Mouse (Mus musculus): Measurements from ENCODE around the gene Tcf25. TPM values are rescaled to one million over a fixed set of nuclear protein-coding genes. Genes with fewer than 3 reads are reported as not detected.

Tcf25 gene
- polyA plus RNA-seq, 1 experiment from 2014 or later: 182 TPM

GRCm38 (mm10) chr8:123337475-123337874 lies 36.1 kb upstream of the Tcf25 start:
- no peaks in the 10 kb centered on the region for H3K9me3 ChIP-seq
- 0 out of 2 replicates have a peak, but pooled peaks cover 8% of the 10 kb centered on the region for H3K27me3 ChIP-seq (replicated peaks)

GRCm38 (mm10) chr8:123340071-123340470 lies 33.5 kb upstream of the Tcf25 start:
- H3K9me3 ChIP-seq: no peaks in the 10 kb centered on the region
- H3K4me1 ChIP-seq: no peaks in the 10 kb centered on the region
- no peak overlapping the region for H3K27ac ChIP-seq
- H3K9ac ChIP-seq: no peak overlapping the region
- no peaks in the 10 kb centered on the region for H3K36me3 ChIP-seq
- H3K4me2 ChIP-seq: no peak overlapping the region
- no peak overlapping the region for H3K4me3 ChIP-seq (replicated peaks)
- ATAC-seq (ENCODE audit: insufficient read depth, low FRiP score, low read depth): no peak
- WGBS: 96% methylated on average over 4 of the region's 4 CpGs
- no peaks in the 10 kb centered on the region for H3K27me3 ChIP-seq (replicated peaks)

More at GRCm38 (mm10) chr8:123337475-123337874, 36.1 kb upstream of the Tcf25 start:
- no peaks in the 10 kb centered on the region for H3K36me3 ChIP-seq
- H3K27ac ChIP-seq: no peak overlapping the region
- WGBS: 75% methylated on average over 3 of the region's 3 CpGs
- H3K9ac ChIP-seq: no peak overlapping the region
- no peak overlapping the region for H3K4me2 ChIP-seq
- H3K4me1 ChIP-seq: peaks cover 7% of the 10 kb centered on the region; the same call in 1 of the 2 replicates
- ATAC-seq (ENCODE audit: insufficient read depth, low FRiP score, low read depth): no peak
- no peak overlapping the region for H3K4me3 ChIP-seq (replicated peaks)

DNA sequence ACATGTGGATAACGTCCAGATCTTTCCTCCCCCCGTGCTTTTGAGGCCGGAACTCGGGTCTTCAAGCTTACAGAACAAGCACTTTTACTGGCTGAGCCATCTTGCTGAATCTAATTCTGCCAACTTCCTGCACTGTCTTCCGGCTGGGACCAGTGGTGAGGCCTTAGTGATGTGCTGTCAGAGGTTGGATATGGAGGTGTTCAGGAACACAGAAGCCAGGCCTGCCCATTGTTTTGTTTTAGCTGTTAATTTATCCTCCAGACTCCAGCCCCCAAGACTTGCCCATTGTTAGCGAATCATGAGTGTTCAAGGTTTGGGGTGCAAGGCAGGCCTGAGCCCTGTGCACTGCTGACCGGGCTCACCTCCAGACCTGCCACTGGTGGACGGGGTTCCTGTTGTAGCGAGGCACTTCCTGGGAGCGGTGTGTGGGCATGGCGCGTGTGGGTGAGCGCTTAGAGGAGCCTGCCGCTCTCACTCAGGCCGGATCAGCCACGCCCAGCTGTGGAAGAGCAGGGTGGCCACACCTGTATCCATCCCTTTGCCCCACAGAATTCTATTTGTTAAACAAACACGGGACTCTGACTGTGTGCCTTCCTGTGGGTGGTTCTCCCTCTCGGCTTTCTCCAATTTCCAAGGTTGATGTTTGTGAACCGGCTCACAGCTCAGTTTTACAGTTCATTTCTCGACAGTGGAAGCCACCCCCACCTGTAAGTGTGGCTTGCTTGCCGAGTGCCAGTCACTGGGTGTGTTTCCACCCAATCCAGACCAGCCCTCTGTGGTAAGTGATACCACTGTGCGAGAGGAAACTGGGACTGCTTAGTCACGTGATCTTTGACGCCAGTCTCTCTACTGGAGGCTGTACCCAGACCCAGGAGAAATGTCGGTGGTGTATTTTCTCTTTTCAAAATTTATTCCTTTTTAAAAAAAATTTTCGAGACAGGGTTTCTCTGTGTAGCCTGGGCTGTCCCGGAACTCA lies 32.2 kb upstream of the Tcf25 start:
- peak; percentile 72; the same call in 1 of the 2 replicates for ATAC-seq (ENCODE audit: insufficient read depth, low FRiP score, low read depth)
- 68% methylated on average over 27 of the region's 27 CpGs for WGBS
- H3K9me3 ChIP-seq: no peaks in the 10 kb centered on the region
- no peak overlapping the region for H3K9ac ChIP-seq
- H3K36me3 ChIP-seq: no peaks in the 10 kb centered on the region
- no peaks in the 10 kb centered on the region for H3K27me3 ChIP-seq (replicated peaks)
- H3K4me2 ChIP-seq: peak overlapping the region; percentile 11
- peak overlapping the region; percentile 55 for H3K27ac ChIP-seq
- H3K4me3 ChIP-seq (replicated peaks): 0 out of 2 replicates have a peak overlapping the region, but pooled peaks have one; percentile 3
- no peaks in the 10 kb centered on the region for H3K4me1 ChIP-seq

DNA sequence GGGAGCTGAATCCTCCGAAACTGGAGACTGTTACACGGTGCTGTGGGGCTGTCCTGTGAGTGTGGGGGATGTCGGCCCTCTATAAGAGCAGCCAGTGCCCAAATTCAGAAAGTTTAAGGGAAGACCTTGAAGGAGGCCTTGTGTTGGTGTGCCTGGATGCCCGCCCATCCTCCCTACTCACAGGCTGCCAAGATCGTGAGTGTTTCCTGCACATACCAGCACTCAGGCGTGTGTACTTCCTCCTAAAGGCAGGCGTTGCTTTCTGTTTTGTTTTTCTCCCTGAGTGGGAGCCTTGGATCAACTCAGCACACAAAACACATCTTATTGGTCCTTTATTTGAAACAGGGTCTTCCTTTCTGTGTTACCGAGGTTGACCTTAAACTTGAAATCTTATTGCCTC lies 31.3 kb upstream of the Tcf25 start:
- no peak overlapping the region for H3K4me3 ChIP-seq (replicated peaks)
- WGBS: 75% methylated on average over 8 of the region's 8 CpGs
- no peak for ATAC-seq (ENCODE audit: insufficient read depth, low FRiP score, low read depth)
- H3K36me3 ChIP-seq: no peaks in the 10 kb centered on the region
- no peak overlapping the region for H3K4me2 ChIP-seq
- no peaks in the 10 kb centered on the region for H3K9me3 ChIP-seq
- no peak overlapping the region for H3K9ac ChIP-seq
- H3K4me1 ChIP-seq: no peaks in the 10 kb centered on the region
- no peak overlapping the region for H3K27ac ChIP-seq
- H3K27me3 ChIP-seq (replicated peaks): no peaks in the 10 kb centered on the region

GRCm38 (mm10) chr8:123342911-123343310 lies 30.6 kb upstream of the Tcf25 start:
- Histone ChIP-seq H3K9ac (no peak overlapping the region), H3K4me3 (replicated peaks) (no peak overlapping the region), H3K27ac (no peak overlapping the region), H3K9me3 (no peaks in the 10 kb centered on the region), H3K36me3 (no peaks in the 10 kb centered on the region), H3K4me1 (peaks cover 4% of the 10 kb centered on the region; the same call in 1 of the 2 replicates), H3K27me3 (replicated peaks) (no peaks in the 10 kb centered on the region), H3K4me2 (no peak overlapping the region)
- ATAC-seq (ENCODE audit: insufficient read depth, low FRiP score, low read depth): no peak
- 70% methylated on average over 7 of the region's 7 CpGs for WGBS

GRCm38 (mm10) chr8:123343422-123343821 lies 30.1 kb upstream of the Tcf25 start:
- H3K4me2 ChIP-seq: no peak overlapping the region
- H3K4me1 ChIP-seq: peaks cover 9% of the 10 kb centered on the region; the same call in 1 of the 2 replicates
- no peaks in the 10 kb centered on the region for H3K27me3 ChIP-seq (replicated peaks)
- no peaks in the 10 kb centered on the region for H3K9me3 ChIP-seq
- H3K27ac ChIP-seq: no peak overlapping the region
- ATAC-seq (ENCODE audit: insufficient read depth, low FRiP score, low read depth): no peak
- no peaks in the 10 kb centered on the region for H3K36me3 ChIP-seq
- H3K4me3 ChIP-seq (replicated peaks): no peak overlapping the region
- H3K9ac ChIP-seq: no peak overlapping the region
- WGBS: 77% methylated on average over 12 of the region's 12 CpGs

- H3K4me2 ChIP-seq: no peak overlapping the region
- ATAC-seq (ENCODE audit: insufficient read depth, low FRiP score, low read depth): no peak
- H3K27me3 ChIP-seq (replicated peaks): no peaks in the 10 kb centered on the region
- no peak overlapping the region for H3K4me3 ChIP-seq (replicated peaks)
- H3K4me1 ChIP-seq: peaks cover 11% of the 10 kb centered on the region; the same call in 1 of the 2 replicates
- H3K27ac ChIP-seq: no peak overlapping the region
- H3K9me3 ChIP-seq: no peaks in the 10 kb centered on the region
- 78% methylated on average over 8 of the region's 8 CpGs for WGBS
- no peak overlapping the region for H3K9ac ChIP-seq
- H3K36me3 ChIP-seq: no peaks in the 10 kb centered on the region
These were observed 28.4 kb upstream of the Tcf25 start for GRCm38 (mm10) chr8:123345135-123345534.

GRCm38 (mm10) chr8:123345856-123346255 lies 27.7 kb upstream of the Tcf25 start:
- peaks cover 11% of the 10 kb centered on the region; the same call in 1 of the 2 replicates for H3K4me1 ChIP-seq
- no peaks in the 10 kb centered on the region for H3K27me3 ChIP-seq (replicated peaks)
- no peak overlapping the region for H3K27ac ChIP-seq
- H3K9me3 ChIP-seq: no peaks in the 10 kb centered on the region
- 67% methylated on average over 6 of the region's 6 CpGs for WGBS
- no peak for ATAC-seq (ENCODE audit: insufficient read depth, low FRiP score, low read depth)
- H3K4me2 ChIP-seq: no peak overlapping the region
- no peaks in the 10 kb centered on the region for H3K36me3 ChIP-seq
- no peak overlapping the region for H3K9ac ChIP-seq
- no peak overlapping the region for H3K4me3 ChIP-seq (replicated peaks)

DNA sequence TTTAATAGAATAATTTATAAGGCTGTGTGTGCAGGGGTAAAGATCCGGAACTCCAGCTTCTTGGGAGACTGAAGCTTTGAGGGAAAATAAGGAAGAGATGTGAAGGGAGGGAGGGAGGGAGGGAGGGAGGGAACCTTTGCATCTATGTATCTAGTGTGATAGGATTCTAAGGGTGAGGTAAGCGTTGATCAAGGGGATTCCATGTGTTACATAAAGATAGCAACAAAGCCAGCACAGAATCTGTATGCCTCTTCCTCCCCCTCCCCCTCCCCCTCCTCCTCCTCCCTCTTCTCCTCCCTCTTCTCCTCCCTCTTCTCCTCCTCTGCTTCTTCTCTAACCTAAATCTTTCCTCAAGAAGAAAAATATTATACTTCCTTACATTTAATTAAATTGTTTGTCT lies 26.3 kb upstream of the Tcf25 start:
- Histone ChIP-seq H3K36me3 (no peaks in the 10 kb centered on the region), H3K27ac (no peak overlapping the region), H3K9me3 (no peaks in the 10 kb centered on the region), H3K4me1 (peaks cover 11% of the 10 kb centered on the region; the same call in 1 of the 2 replicates), H3K27me3 (replicated peaks) (0 out of 2 replicates have a peak, but pooled peaks cover 4% of the 10 kb centered on the region), H3K4me3 (replicated peaks) (no peak overlapping the region), H3K9ac (no peak overlapping the region), H3K4me2 (no peak overlapping the region)
- 77% methylated on average over 2 of the region's 2 CpGs for WGBS
- no peak for ATAC-seq (ENCODE audit: insufficient read depth, low FRiP score, low read depth)

DNA sequence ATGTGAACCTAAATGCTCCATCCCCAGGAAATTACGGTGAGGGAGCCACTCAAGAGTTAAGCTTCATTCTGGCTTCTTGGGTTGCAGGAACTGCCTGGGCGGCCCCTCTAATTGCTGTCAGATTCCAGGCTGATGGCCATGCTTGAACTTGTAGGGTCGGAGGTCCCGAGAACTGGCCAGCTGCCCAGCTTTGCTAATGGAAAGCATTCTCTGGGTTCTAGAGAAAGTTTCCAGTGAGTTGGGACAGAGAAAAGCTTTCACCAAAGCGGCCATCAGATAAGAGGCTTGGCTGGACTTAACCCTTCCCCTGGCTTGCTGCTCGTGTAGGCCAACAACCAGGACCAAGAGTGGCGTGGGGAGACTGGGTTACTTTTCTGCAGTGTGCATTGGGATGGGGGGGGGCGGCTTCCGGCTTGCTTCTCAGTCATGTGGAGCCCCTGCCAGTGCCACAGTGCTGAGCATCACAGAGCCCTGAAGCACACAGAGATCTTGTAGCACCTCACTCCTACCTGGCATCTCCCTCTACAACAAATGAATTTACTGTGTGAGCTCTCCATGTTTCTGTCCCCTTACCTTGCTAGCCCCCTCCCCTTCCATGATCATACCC lies 25.2 kb upstream of the Tcf25 start:
- peaks cover 11% of the 10 kb centered on the region; the same call in 1 of the 2 replicates for H3K4me1 ChIP-seq
- H3K9ac ChIP-seq: no peak overlapping the region
- ATAC-seq (ENCODE audit: insufficient read depth, low FRiP score, low read depth): peak; percentile 66
- 0 out of 2 replicates have a peak, but pooled peaks cover 5% of the 10 kb centered on the region for H3K27me3 ChIP-seq (replicated peaks)
- no peaks in the 10 kb centered on the region for H3K36me3 ChIP-seq
- H3K27ac ChIP-seq: peak overlapping the region; percentile 40
- WGBS: 26% methylated on average over 9 of the region's 9 CpGs
- H3K4me3 ChIP-seq (replicated peaks): no peak overlapping the region
- peak overlapping the region; percentile 14; the same call in 1 of the 2 replicates for H3K4me2 ChIP-seq
- H3K9me3 ChIP-seq: no peaks in the 10 kb centered on the region

DNA sequence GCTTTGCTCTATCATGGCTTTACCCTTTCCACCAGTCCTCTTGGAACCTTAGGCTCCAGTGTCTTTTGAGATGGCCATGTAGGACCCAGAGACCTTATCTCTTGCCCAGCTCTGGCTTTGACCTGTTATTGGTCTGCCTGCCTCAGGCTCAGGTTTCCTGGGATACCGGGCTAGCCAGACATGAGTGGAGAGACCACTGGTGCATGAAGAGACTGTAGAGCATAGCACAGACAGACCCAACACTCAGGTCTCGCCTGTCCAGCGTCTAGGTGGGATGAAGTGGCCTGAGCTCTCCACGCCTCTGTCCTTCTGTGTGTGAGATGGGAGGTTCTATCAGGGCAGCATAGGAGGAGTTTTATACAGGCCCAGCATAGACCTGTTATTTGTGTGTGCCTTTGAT lies 24.5 kb upstream of the Tcf25 start:
- Histone ChIP-seq H3K9ac (no peak overlapping the region), H3K27me3 (replicated peaks) (0 out of 2 replicates have a peak, but pooled peaks cover 5% of the 10 kb centered on the region), H3K4me1 (peaks cover 11% of the 10 kb centered on the region; the same call in 1 of the 2 replicates), H3K27ac (no peak overlapping the region), H3K4me3 (replicated peaks) (no peak overlapping the region), H3K36me3 (no peaks in the 10 kb centered on the region), H3K9me3 (no peaks in the 10 kb centered on the region), H3K4me2 (no peak overlapping the region)
- WGBS: 88% methylated on average over 4 of the region's 4 CpGs
- ATAC-seq (ENCODE audit: insufficient read depth, low FRiP score, low read depth): no peak

GRCm38 (mm10) chr8:123352118-123352517 lies 21.4 kb upstream of the Tcf25 start:
- 73% methylated on average over 12 of the region's 12 CpGs for WGBS
- H3K27me3 ChIP-seq (replicated peaks): 0 out of 2 replicates have a peak, but pooled peaks cover 5% of the 10 kb centered on the region
- no peak overlapping the region for H3K27ac ChIP-seq
- no peaks in the 10 kb centered on the region for H3K36me3 ChIP-seq
- no peak overlapping the region for H3K4me2 ChIP-seq
- no peak overlapping the region for H3K4me3 ChIP-seq (replicated peaks)
- ATAC-seq (ENCODE audit: insufficient read depth, low FRiP score, low read depth): no peak
- H3K9me3 ChIP-seq: no peaks in the 10 kb centered on the region
- no peak overlapping the region for H3K9ac ChIP-seq
- peaks cover 11% of the 10 kb centered on the region; the same call in 1 of the 2 replicates for H3K4me1 ChIP-seq

Measured in stomach, embryonic 15.5 days (tissue).